Mouse (Mus musculus) lung, postnatal 0 days (tissue): ENCODE measurements around the gene Cox6b1.

Experiments
- CTCF ChIP-seq: IDR thresholded peaks from 2 replicates; pipeline ENCODE4 v1.5.1; 2016; ENCODE audit warnings: antibody characterized with exemption, mild to moderate bottlenecking
- EP300 ChIP-seq: IDR thresholded peaks from 2 replicates; pipeline ENCODE4 v1.6.1; 2016; ENCODE audit warnings: antibody characterized with exemption, mild to moderate bottlenecking, control low read depth

GRCm38 (mm10) chr7:30586455-30587020 lies 39.4 kb downstream of the Cox6b1 start:
- TF ChIP-seq CTCF (no peak), EP300 (no peak)
